Mouse (Mus musculus) bone marrow macrophage, adult 2 months (primary cell): ENCODE results near the gene Cd200r1. TPM values are rescaled to one million over a fixed set of nuclear protein-coding genes. Genes with fewer than 3 reads are reported as not detected.

Experiments
- H3K27ac ChIP-seq: 2 replicates; pipeline ENCODE4 v1.5.1; 2012; ENCODE audit warnings: low read depth, low read length; ENCODE audit not compliant: insufficient read depth
- H3K4me1 ChIP-seq: 2 replicates; pipeline ENCODE4 v1.6.1; 2012; ENCODE audit warnings: low read length; ENCODE audit not compliant: control insufficient read depth, insufficient read depth
- H3K4me3 ChIP-seq: 2 replicates; pipeline ENCODE4 v1.5.1; 2012; ENCODE audit warnings: mild to moderate bottlenecking, low read length, moderate library complexity; ENCODE audit not compliant: insufficient read depth
- CTCF ChIP-seq: IDR thresholded peaks from 2 replicates; pipeline ENCODE4 v1.5.1; 2012; ENCODE audit warnings: low read depth, mild to moderate bottlenecking, low read length, moderate library complexity
- POLR2A ChIP-seq: IDR thresholded peaks from 2 replicates; pipeline ENCODE4 v1.6.1; 2012; ENCODE audit warnings: mild to moderate bottlenecking, low read depth, low read length, borderline replicate concordance
- polyA plus RNA-seq: library from polyadenylated mRNA; stranded (reverse); fragments of >200 nt; gene quantifications from 2 replicates; pipeline ENCODE4 v1.2.4, GENCODE M21; 2012; ENCODE audit not compliant: missing spikeins, insufficient read depth, insufficient read length

Gene Cd200r1
- polyA plus RNA-seq, 1 experiment = 98.0 TPM

- TF ChIP-seq POLR2A (no peak), CTCF (0 out of 2 replicates have a peak, but pooled peaks have one; percentile 27)
- Histone ChIP-seq H3K4me3 (peak overlapping the region; percentile 83), H3K4me1 (peaks cover 7% of the 10 kb centered on the region), H3K27ac (peak overlapping the region; percentile 81)
These were observed 40.0 kb upstream of the Cd200r1 start for GRCm38 (mm10) chr16:44725286-44726223.

- H3K27ac ChIP-seq = no peak overlapping the region
- peaks cover 7% of the 10 kb centered on the region for H3K4me1 ChIP-seq
- H3K4me3 ChIP-seq = no peak overlapping the region
- TF ChIP-seq POLR2A = no peak
- no peak for TF ChIP-seq CTCF
These were observed 38.0 kb upstream of the Cd200r1 start for GRCm38 (mm10) chr16:44727525-44727924.

GRCm38 (mm10) chr16:44734059-44734458 is 31.5 kb upstream of the Cd200r1 start:
- H3K27ac ChIP-seq = no peak overlapping the region
- no peak overlapping the region for H3K4me3 ChIP-seq
- peaks cover 3% of the 10 kb centered on the region; the same call in 1 of the 2 replicates for H3K4me1 ChIP-seq
- TF ChIP-seq CTCF (no peak), POLR2A (no peak)

GRCm38 (mm10) chr16:44735676-44736075 is 29.9 kb upstream of the Cd200r1 start:
- Histone ChIP-seq H3K27ac (no peak overlapping the region), H3K4me3 (no peak overlapping the region), H3K4me1 (peaks cover 3% of the 10 kb centered on the region; the same call in 1 of the 2 replicates)
- no peak for TF ChIP-seq POLR2A
- TF ChIP-seq CTCF = no peak

GRCm38 (mm10) chr16:44736118-44736517 is 29.4 kb upstream of the Cd200r1 start:
- no peak for TF ChIP-seq POLR2A
- no peak for TF ChIP-seq CTCF
- Histone ChIP-seq H3K4me1 (peaks cover 3% of the 10 kb centered on the region; the same call in 1 of the 2 replicates), H3K4me3 (no peak overlapping the region), H3K27ac (no peak overlapping the region)

GRCm38 (mm10) chr16:44742753-44743152 is 22.8 kb upstream of the Cd200r1 start:
- no peak for TF ChIP-seq POLR2A
- TF ChIP-seq CTCF = no peak
- Histone ChIP-seq H3K27ac (no peak overlapping the region), H3K4me1 (peaks cover 10% of the 10 kb centered on the region), H3K4me3 (no peak overlapping the region)

- peak overlapping the region; percentile 90 for H3K27ac ChIP-seq
- peak overlapping the region; percentile 93 for H3K4me3 ChIP-seq
- TF ChIP-seq POLR2A (no peak), CTCF (no peak)
- peaks cover 10% of the 10 kb centered on the region for H3K4me1 ChIP-seq
These were observed 20.1 kb upstream of the Cd200r1 start for GRCm38 (mm10) chr16:44745471-44745865.

- H3K27ac ChIP-seq = peak within 1 kb of the TSS; percentile 90
- H3K4me3 ChIP-seq = peak within 1 kb of the TSS; percentile 93
- TF ChIP-seq CTCF (no peak), POLR2A (no peak)
These were observed 19.5 kb upstream of the Cd200r1 start, which contains the start of gene Gtpbp8 for GRCm38 (mm10) chr16:44745866-44746562. Gene Gtpbp8, minus strand, starts transcription at chr16:44746363.

GRCm38 (mm10) chr16:44748007-44748406 is 17.5 kb upstream of the Cd200r1 start:
- Histone ChIP-seq H3K27ac (no peak overlapping the region), H3K4me3 (no peak overlapping the region), H3K4me1 (peaks cover 10% of the 10 kb centered on the region)
- TF ChIP-seq CTCF (no peak), POLR2A (no peak)

More at GRCm38 (mm10) chr16:44745866-44746562, 19.5 kb upstream of the Cd200r1 start, which contains the start of gene Gtpbp8:
- H3K4me1 ChIP-seq = peaks cover 10% of the 10 kb centered on the region
